Mouse (Mus musculus) testis, postnatal 14 days (tissue): ENCODE measurements around the gene Snai3.

Source experiments
- DNase-seq: peaks from one replicate; pipeline ENCODE4 v3.0.0; 2021; ENCODE audit warnings: low spot score

Gene Snai3

DNA sequence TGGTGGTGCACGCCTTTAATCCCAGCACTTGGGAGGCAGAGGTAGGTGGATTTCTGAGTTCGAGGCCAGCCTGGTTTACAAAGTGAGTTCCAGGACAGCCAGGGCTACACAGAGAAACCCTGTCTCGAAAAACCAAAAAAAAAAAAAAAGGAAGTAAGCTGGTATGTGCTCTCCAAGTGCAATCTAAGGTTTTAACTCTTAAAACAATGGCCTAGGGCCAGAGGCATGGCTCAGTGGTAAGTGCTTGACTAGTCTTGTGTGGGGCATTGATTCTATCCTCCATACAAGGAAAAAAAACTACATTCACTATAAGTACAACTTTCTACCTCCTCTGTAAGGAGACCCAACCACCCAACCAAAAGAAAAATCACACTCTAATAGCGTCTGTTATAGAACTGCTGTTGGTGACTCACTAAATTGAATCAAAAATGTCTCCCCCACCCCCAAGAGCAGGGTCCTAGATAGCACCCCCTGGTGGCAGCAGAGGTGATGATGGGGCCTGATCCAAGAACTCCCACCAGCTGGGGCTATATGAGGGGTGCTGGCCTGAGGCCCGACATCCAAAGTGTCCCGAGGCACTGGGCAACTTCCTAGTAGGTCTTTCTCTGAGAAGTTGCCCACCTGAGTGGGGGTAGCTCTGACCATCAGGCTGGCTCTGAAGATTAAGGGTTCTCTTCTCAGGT is 1.2 kb downstream of the Snai3 start:
- DNase-seq, result no peak

DNA sequence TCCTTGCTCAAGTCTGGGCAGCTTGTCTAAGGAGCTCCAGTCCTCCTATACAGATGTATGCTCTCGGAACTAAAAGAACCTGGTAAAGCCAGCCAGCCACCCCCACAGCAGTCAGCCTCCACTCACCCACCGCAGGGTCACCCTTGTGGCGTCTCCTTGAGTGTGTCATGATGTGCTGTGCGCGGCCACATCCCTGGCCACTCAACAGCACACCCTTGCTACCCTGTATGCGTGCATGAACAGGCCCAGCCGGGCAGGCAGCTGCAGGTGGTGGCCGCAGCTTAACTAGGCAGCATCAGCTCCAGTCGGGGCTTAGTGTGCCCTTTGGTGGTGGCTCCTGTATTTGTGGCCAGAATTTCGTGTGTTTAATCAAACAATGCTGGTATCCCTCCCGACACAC is 3.4 kb downstream of the Snai3 start:
- no peak for DNase-seq

- no peak for DNase-seq
Observed at GRCm38 (mm10) chr8:122454409-122454808, 6.1 kb downstream of the Snai3 start.

DNA sequence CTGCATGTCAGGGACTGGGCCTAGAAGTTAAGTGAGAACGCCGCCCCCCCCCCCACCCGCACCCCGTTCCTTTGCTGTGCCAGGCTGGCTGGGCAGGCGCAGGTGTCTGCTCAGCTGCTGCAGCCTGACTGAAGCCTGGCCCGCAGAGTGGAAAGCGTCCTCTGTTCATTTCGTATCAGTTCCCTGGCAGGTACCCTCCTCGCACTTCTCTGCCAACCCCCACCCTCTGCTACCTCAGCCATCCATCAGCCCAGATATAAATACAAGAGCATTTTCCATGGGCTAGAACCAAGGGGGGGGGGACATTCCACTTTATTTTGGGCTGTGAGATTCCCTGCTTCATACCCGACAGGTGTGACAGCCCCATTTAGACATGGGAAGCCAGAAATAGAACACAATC is 8.4 kb downstream of the Snai3 start:
- no peak for DNase-seq

GRCm38 (mm10) chr8:122451161-122451703 is 9.3 kb downstream of the Snai3 start:
- no peak for DNase-seq

GRCm38 (mm10) chr8:122445203-122445602 is 15.3 kb downstream of the Snai3 start:
- no peak for DNase-seq

GRCm38 (mm10) chr8:122444058-122444748 is 16.3 kb downstream of the Snai3 start:
- peak; percentile 70 for DNase-seq

DNA sequence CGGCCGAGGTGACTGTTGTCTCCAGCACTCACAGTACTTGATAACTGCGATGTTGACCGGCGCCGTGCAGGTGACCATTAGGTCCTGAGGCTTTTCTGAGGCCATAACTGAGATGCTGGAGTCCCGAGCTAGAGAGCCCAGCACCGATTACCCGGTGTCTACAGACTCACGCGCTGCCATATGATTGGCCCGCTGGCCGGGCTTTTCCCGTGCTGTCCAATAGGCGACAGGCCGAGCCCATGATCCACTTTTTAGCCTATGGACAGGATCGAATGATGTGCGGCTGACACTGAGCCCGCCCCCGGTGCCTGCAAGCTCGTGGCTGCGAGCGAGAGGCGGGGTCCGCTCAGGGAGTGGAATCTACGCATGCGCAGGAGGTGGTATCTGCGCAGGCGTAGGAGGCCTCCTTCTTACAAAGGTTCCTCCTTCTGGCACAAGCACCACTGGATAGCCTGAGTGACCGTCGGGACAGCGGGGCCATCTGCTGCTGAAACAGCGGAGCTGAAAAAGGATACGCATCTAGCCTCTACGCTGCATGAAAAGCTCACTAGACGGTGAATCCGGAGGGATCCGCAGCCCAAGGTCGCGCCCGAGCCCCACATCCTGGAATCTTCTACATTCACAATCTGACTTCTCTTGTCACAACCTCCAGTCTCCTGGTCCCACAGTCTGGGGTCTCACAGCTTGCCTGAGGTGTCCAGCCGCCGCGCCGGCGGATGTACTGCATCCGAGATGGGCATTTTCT is 17.1 kb downstream of the Snai3 start, which contains the start of gene Mvd:
Mvd (minus strand) TSS at position 161 of the 745 bp plus-strand sequence.
- DNase-seq, result peak; percentile 98

- DNase-seq, result no peak
Observed at GRCm38 (mm10) chr8:122442781-122443180, 17.8 kb downstream of the Snai3 start.

DNA sequence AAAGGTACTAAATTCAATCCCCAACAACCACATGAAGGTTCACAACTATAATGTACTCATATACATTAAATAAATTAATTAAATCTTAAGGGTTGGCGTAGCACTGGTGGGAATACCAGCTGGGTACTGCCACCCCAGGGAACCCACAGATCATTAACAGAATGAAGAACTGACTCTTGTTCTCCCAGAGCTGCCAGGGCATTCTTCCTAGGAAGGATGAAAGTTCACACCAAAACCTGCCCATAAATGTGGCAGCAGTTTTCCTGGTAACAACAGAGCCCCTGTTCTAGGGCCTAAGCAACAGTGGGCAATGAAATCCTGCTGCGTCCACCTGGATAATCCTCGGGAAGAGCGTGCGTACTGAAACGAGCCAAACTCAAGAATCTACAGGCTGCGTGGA is 18.2 kb downstream of the Snai3 start:
- no peak for DNase-seq

DNA sequence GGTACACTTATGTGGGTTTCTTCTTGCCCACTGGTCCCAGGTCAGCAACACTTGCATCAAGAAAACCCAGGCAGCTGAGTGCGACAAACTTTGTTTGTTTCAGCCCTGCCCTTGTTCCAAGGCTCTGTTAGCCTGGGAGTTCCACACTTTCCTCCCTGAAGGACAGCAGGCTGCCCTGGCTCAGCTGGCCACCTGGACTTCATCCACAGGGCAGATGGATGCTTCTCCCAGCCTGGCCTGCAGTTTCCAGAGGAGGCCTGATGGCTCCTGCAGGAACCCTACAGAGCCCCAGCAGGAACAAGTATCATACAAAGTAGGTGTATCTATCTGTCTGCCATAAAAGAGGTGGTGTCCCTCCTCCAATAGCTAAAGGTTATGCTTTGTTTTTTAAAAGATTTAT is 19.2 kb downstream of the Snai3 start:
- no peak for DNase-seq

DNA sequence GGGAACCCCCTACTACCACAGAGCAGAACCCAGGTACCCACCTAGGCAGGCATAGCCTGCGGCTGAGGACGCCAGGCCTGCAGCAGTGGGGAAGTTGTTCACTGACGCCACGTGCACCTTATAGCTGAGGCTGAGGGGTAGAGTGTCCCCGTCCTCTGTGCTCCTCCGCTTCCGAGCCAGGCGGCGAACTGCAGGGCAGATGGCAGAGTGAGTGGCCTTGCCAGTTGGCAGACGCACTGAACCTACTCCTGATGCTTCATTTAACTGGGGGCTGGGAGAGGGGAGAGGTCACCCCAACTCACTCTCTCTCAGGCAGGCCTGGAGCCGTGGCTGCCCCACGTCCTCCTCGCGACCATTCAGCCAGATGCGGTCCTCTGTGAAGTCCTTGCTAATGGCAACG is 21.2 kb downstream of the Snai3 start:
- no peak for DNase-seq

GRCm38 (mm10) chr8:122437708-122438331 is 22.7 kb downstream of the Snai3 start:
- DNase-seq, result no peak

DNA sequence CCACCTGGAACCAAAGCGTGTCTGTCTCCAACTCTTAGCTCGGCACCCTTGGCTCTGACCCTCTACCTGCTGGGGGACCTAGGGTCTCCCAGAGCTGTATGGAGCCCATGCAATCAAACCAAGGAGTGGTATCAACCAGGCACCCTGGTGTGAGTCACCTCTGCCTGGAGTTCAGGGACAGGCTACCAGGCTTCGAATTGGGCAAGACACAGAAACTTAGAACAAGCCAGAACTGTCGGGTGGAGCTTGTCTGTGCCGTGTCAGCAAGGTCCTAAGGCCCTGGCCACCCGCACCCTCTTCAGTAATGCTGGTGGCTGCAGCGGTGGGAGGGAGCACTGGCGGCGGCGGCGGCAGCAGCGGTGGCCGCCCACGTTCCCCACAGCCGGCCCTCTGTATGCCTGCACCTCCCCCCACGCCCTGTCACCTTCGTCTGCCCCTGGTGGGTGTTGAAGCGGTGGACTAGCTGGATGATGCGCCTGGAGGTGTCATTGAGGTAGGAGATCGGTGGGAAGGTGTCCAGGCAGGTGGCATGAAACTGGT is 23.9 kb downstream of the Snai3 start:
- DNase-seq, result no peak

GRCm38 (mm10) chr8:122436146-122436545 is 24.4 kb downstream of the Snai3 start:
- DNase-seq, result no peak

- DNase-seq, result no peak
Observed at GRCm38 (mm10) chr8:122435375-122435774, 25.2 kb downstream of the Snai3 start.

- DNase-seq, result no peak
Observed at GRCm38 (mm10) chr8:122433269-122433905, 27.1 kb downstream of the Snai3 start.

GRCm38 (mm10) chr8:122432443-122433268 is 27.9 kb downstream of the Snai3 start, which contains the start of gene Cyba:
TSS of gene Cyba (minus strand) at chr8:122432930.
- DNase-seq, result peak; percentile 65

DNA sequence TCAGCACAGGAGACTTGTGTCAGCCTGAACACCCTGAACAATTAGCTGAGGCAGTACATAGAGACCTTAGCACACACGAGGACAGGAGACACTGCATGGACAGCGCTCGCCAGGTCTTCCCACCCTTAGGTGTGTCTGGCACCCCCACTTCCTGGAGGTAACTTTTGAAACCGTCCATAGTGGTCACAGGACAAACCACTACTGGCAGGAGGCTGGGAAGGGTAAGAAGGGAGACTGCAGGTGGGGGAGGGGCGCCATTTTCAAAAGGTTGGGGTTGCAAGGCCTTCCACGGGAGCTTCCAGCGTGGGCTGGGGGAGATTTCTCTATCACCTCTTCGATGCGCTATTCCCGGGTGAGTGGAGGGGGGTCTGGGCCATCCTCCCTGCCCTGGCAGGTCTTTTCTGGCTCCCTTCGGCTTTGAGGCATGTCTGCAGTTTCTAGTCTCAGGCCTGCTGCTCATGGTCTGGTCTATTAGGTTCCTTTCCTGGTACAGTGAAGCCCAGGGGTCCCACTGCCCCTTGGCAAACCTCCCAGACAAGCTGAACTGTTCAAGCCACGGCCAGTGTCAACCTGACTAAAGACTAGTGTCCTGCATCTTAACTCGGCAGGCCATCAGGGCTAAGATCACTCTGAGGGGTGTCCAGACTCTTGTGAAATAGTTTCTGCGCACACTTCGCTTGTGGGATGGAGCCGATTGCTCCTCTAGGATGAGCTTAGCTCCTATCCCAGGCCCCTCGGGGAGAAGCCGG is 28.7 kb downstream of the Snai3 start:
- DNase-seq, result peak; percentile 57

DNA sequence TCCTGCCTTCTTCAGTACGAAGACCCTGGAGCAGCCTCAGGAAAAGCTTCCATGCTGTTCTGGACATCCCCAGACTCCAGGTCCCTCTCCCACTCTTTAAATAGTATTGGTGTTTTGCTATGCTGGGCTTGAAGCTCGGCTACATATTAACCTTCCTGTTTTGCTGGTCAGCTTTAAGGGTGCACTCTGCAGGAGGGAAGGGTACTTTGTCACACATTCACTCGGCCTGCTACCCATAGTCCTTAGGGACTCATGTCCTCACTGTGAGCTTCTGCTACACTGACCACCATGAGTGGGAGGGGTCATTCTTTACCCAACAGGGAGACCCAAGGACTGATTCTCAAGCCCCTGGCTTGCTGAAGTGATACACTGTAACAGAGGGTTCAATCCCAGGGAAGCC is 29.9 kb downstream of the Snai3 start:
- DNase-seq, result peak; percentile 78
